Mouse (Mus musculus) layer of hippocampus, adult 9-11 months (tissue): Measurements from ENCODE around the gene Snx4.

Experiments
- DNase-seq: peaks from one replicate; pipeline ENCODE4 v3.0.0; 2022

Gene Snx4

GRCm38 (mm10) chr16:33283079-33283478 lies 31.8 kb downstream of the Snx4 start:
- no peak for DNase-seq

GRCm38 (mm10) chr16:33288536-33288935 lies 37.3 kb downstream of the Snx4 start:
- DNase-seq: no peak

- DNase-seq: no peak
These were observed 38.7 kb downstream of the Snx4 start for GRCm38 (mm10) chr16:33289981-33290380.

- DNase-seq: no peak
These were observed 41.0 kb downstream of the Snx4 start for GRCm38 (mm10) chr16:33292241-33292640.

- no peak for DNase-seq
These were observed 43.4 kb downstream of the Snx4 start for GRCm38 (mm10) chr16:33294681-33295080.

- no peak for DNase-seq
These were observed 44.1 kb downstream of the Snx4 start for GRCm38 (mm10) chr16:33295321-33295720.

- DNase-seq: no peak
These were observed 46.3 kb downstream of the Snx4 start for GRCm38 (mm10) chr16:33297493-33297892.

GRCm38 (mm10) chr16:33306633-33307070 lies 55.4 kb downstream of the Snx4 start:
- DNase-seq: peak; percentile 49

GRCm38 (mm10) chr16:33307761-33308160 lies 56.5 kb downstream of the Snx4 start:
- no peak for DNase-seq

GRCm38 (mm10) chr16:33309066-33309465 lies 57.8 kb downstream of the Snx4 start:
- DNase-seq: no peak

GRCm38 (mm10) chr16:33315611-33316010 lies 64.4 kb downstream of the Snx4 start:
- no peak for DNase-seq

- no peak for DNase-seq
These were observed 66.4 kb downstream of the Snx4 start for GRCm38 (mm10) chr16:33317646-33318045.

GRCm38 (mm10) chr16:33318059-33318458 lies 66.8 kb downstream of the Snx4 start:
- no peak for DNase-seq

GRCm38 (mm10) chr16:33325704-33326455 lies 74.6 kb downstream of the Snx4 start:
- no peak for DNase-seq

GRCm38 (mm10) chr16:33326589-33326988 lies 75.3 kb downstream of the Snx4 start:
- no peak for DNase-seq

- no peak for DNase-seq
These were observed 75.9 kb downstream of the Snx4 start for GRCm38 (mm10) chr16:33327101-33327500.

- no peak for DNase-seq
These were observed 81.8 kb downstream of the Snx4 start for GRCm38 (mm10) chr16:33333015-33333414.

GRCm38 (mm10) chr16:33337177-33337576 lies 85.9 kb downstream of the Snx4 start:
- DNase-seq: peak; percentile 71

- no peak for DNase-seq
These were observed 86.4 kb downstream of the Snx4 start for GRCm38 (mm10) chr16:33337681-33338080.

- no peak for DNase-seq
These were observed 87.2 kb downstream of the Snx4 start for GRCm38 (mm10) chr16:33338492-33338891.

GRCm38 (mm10) chr16:33339476-33339875 lies 88.2 kb downstream of the Snx4 start:
- DNase-seq: no peak

- no peak for DNase-seq
These were observed 91.1 kb downstream of the Snx4 start for GRCm38 (mm10) chr16:33342356-33342755.

- DNase-seq: no peak
These were observed 91.9 kb downstream of the Snx4 start for GRCm38 (mm10) chr16:33343106-33343505.

- DNase-seq: no peak
These were observed 92.4 kb downstream of the Snx4 start for GRCm38 (mm10) chr16:33343601-33344000.

GRCm38 (mm10) chr16:33344379-33344778 lies 93.1 kb downstream of the Snx4 start:
- peak; percentile 75 for DNase-seq
